Mouse (Mus musculus) kidney, embryonic 15.5 days (tissue): ENCODE measurements around the gene Angel2. TPM values are rescaled to one million over a fixed set of nuclear protein-coding genes. Genes with fewer than 3 reads are reported as not detected.

Experiments
- ATAC-seq: fragments of 200-750 bp; cut with Nextera tagmentation; replicated peaks from 2 replicates; pipeline ENCODE4 v1.8.0; 2017; ENCODE audit warnings: moderate TSS enrichment; ENCODE audit not compliant: low FRiP score
- H3K27ac ChIP-seq: fragments of 300-500 bp; sonication (generic); 2 replicates; pipeline ENCODE4 v1.5.1; 2015; ENCODE audit warnings: mild to moderate bottlenecking, inconsistent platforms
- H3K27me3 ChIP-seq: fragments of 300-500 bp; sonication (generic); 2 replicates; pipeline ENCODE4 v1.6.1; 2015; ENCODE audit warnings: inconsistent platforms
- H3K36me3 ChIP-seq: fragments of 300-500 bp; sonication (generic); 2 replicates; pipeline ENCODE4 v1.6.1; 2015; ENCODE audit warnings: inconsistent platforms
- H3K4me1 ChIP-seq: fragments of 300-500 bp; sonication (generic); 2 replicates; pipeline ENCODE4 v1.6.1; 2015; ENCODE audit warnings: inconsistent platforms
- H3K4me2 ChIP-seq: fragments of 300-500 bp; sonication (generic); 2 replicates; pipeline ENCODE4 v1.6.1; 2015; ENCODE audit warnings: moderate library complexity, mild to moderate bottlenecking, inconsistent platforms
- H3K4me3 ChIP-seq: fragments of 300-500 bp; sonication (generic); replicated peaks from 2 replicates; pipeline ENCODE4 v1.5.1; 2015; ENCODE audit warnings: mild to moderate bottlenecking, inconsistent platforms
- H3K9ac ChIP-seq: fragments of 300-500 bp; sonication (generic); 2 replicates; pipeline ENCODE4 v1.6.1; 2015; ENCODE audit warnings: mild to moderate bottlenecking, inconsistent platforms
- H3K9me3 ChIP-seq: fragments of 300-500 bp; sonication (generic); replicated peaks from 2 replicates; pipeline ENCODE4 v1.6.1; 2016; ENCODE audit warnings: inconsistent platforms
- WGBS: fragments of 180-500 bp; shearing (Covaris S2); methylation state at CpG from one replicate; pipeline ENCODE4 v1.1.7; 2015; ENCODE audit warnings: mixed read lengths; 5-methylcytosine and 5-hydroxymethylcytosine counted together
- polyA plus RNA-seq: library from polyadenylated mRNA; unstranded; fragments of >200 nt; fragmentation: Nextera tagmentation; extraction: Ambion mirVana; gene quantifications from 2 replicates; pipeline ENCODE4 v1.2.1, GENCODE M21; 2015

Angel2 gene
- polyA plus RNA-seq, 1 experiment from 2014 or later: 45.7 TPM

GRCm38 (mm10) chr1:190972612-190973192 lies 47.8 kb downstream of the Angel2 start:
- Histone ChIP-seq H3K9ac (no peak overlapping the region), H3K4me3 (no peak overlapping the region), H3K36me3 (peaks cover 66% of the 10 kb centered on the region), H3K4me1 (peaks cover 17% of the 10 kb centered on the region), H3K27ac (no peak overlapping the region), H3K9me3 (no peaks in the 10 kb centered on the region), H3K4me2 (no peak overlapping the region), H3K27me3 (no peaks in the 10 kb centered on the region)
- ATAC-seq: no peak
- 51% methylated on average over 7 of the region's 7 CpGs for WGBS

GRCm38 (mm10) chr1:190974191-190974590 lies 49.3 kb downstream of the Angel2 start:
- H3K4me3 ChIP-seq: no peak overlapping the region
- peaks cover 28% of the 10 kb centered on the region for H3K4me1 ChIP-seq
- WGBS: 85% methylated on average over 8 of the region's 8 CpGs
- H3K9ac ChIP-seq: no peak overlapping the region
- no peaks in the 10 kb centered on the region for H3K27me3 ChIP-seq
- H3K9me3 ChIP-seq: no peaks in the 10 kb centered on the region
- no peak for ATAC-seq
- peaks cover 58% of the 10 kb centered on the region for H3K36me3 ChIP-seq
- no peak overlapping the region for H3K4me2 ChIP-seq
- H3K27ac ChIP-seq: no peak overlapping the region

GRCm38 (mm10) chr1:190974833-190975232 lies 49.9 kb downstream of the Angel2 start:
- Histone ChIP-seq H3K9me3 (no peaks in the 10 kb centered on the region), H3K27me3 (no peaks in the 10 kb centered on the region), H3K4me1 (peaks cover 31% of the 10 kb centered on the region), H3K4me3 (no peak overlapping the region), H3K27ac (no peak overlapping the region), H3K9ac (no peak overlapping the region), H3K4me2 (no peak overlapping the region), H3K36me3 (peaks cover 52% of the 10 kb centered on the region)
- ATAC-seq: no peak
- 67% methylated on average over 1 of the region's 1 CpGs for WGBS

- H3K9me3 ChIP-seq: no peaks in the 10 kb centered on the region
- 27% methylated on average over 11 of the region's 11 CpGs for WGBS
- peaks cover 34% of the 10 kb centered on the region for H3K4me1 ChIP-seq
- peaks cover 30% of the 10 kb centered on the region for H3K36me3 ChIP-seq
- peaks cover 12% of the 10 kb centered on the region for H3K27me3 ChIP-seq
- H3K27ac ChIP-seq: no peak overlapping the region
- peak overlapping the region; percentile 16; the same call in 1 of the 2 replicates for H3K9ac ChIP-seq
- H3K4me2 ChIP-seq: peak overlapping the region; percentile 96
- no peak for ATAC-seq
- H3K4me3 ChIP-seq: peak overlapping the region; percentile 69
Observed at GRCm38 (mm10) chr1:190976887-190977573, 52.1 kb downstream of the Angel2 start.

- H3K27me3 ChIP-seq: peaks cover 12% of the 10 kb centered on the region
- H3K36me3 ChIP-seq: peaks cover 21% of the 10 kb centered on the region
- ATAC-seq: no peak
- H3K4me1 ChIP-seq: peaks cover 34% of the 10 kb centered on the region
- under 1% methylated on average over 22 of the region's 22 CpGs for WGBS
- peak overlapping the region; percentile 84 for H3K9ac ChIP-seq
- peak overlapping the region; percentile 96 for H3K4me2 ChIP-seq
- no peaks in the 10 kb centered on the region for H3K9me3 ChIP-seq
- H3K4me3 ChIP-seq: peak overlapping the region; percentile 69
- 0 out of 2 replicates have a peak overlapping the region, but pooled peaks have one; percentile 93 for H3K27ac ChIP-seq
Observed at GRCm38 (mm10) chr1:190978001-190978400, 53.1 kb downstream of the Angel2 start.

- Histone ChIP-seq H3K4me3 (peak overlapping the region; percentile 69), H3K9me3 (no peaks in the 10 kb centered on the region), H3K27ac (peak overlapping the region; percentile 93), H3K4me1 (peaks cover 34% of the 10 kb centered on the region), H3K4me2 (peak overlapping the region; percentile 96), H3K36me3 (peaks cover 17% of the 10 kb centered on the region), H3K9ac (peak overlapping the region; percentile 84), H3K27me3 (peaks cover 12% of the 10 kb centered on the region)
- under 1% methylated on average over 46 of the region's 46 CpGs for WGBS
- ATAC-seq: peak; percentile 78
Observed at GRCm38 (mm10) chr1:190978511-190979073, 53.7 kb downstream of the Angel2 start.

- H3K9ac ChIP-seq: peak within 1 kb of the TSS; percentile 84
- H3K27ac ChIP-seq: peak within 1 kb of the TSS; percentile 93
- H3K4me3 ChIP-seq: peak within 1 kb of the TSS; percentile 69
- H3K9me3 ChIP-seq: no peaks in the 10 kb centered on the region
- WGBS: under 1% methylated on average over 38 of the region's 38 CpGs
- peaks cover 12% of the 10 kb centered on the region for H3K36me3 ChIP-seq
- H3K4me2 ChIP-seq: peak within 1 kb of the TSS; percentile 96
- H3K27me3 ChIP-seq: peaks cover 12% of the 10 kb centered on the region
- ATAC-seq: peak; percentile 98
- peaks cover 34% of the 10 kb centered on the region for H3K4me1 ChIP-seq
Observed at GRCm38 (mm10) chr1:190979100-190979563, 54.2 kb downstream of the Angel2 start, which contains the start of gene Vash2. Vash2 (minus strand) TSS chr1:190979296.

- peaks cover 12% of the 10 kb centered on the region for H3K27me3 ChIP-seq
- no peaks in the 10 kb centered on the region for H3K9me3 ChIP-seq
- no peaks in the 10 kb centered on the region for H3K36me3 ChIP-seq
- no peak overlapping the region for H3K27ac ChIP-seq
- ATAC-seq: no peak
- H3K4me2 ChIP-seq: no peak overlapping the region
- H3K4me1 ChIP-seq: peaks cover 31% of the 10 kb centered on the region
- no peak overlapping the region for H3K4me3 ChIP-seq
- no peak overlapping the region for H3K9ac ChIP-seq
- WGBS: 100% methylated on average over 1 of the region's 1 CpGs
Observed at GRCm38 (mm10) chr1:190980470-190980869, 55.6 kb downstream of the Angel2 start.

GRCm38 (mm10) chr1:190981412-190981811 lies 56.5 kb downstream of the Angel2 start:
- Histone ChIP-seq H3K27ac (no peak overlapping the region), H3K4me3 (no peak overlapping the region), H3K4me1 (peaks cover 31% of the 10 kb centered on the region), H3K36me3 (no peaks in the 10 kb centered on the region), H3K27me3 (peaks cover 12% of the 10 kb centered on the region), H3K9ac (no peak overlapping the region), H3K9me3 (no peaks in the 10 kb centered on the region), H3K4me2 (no peak overlapping the region)
- no peak for ATAC-seq
- 89% methylated on average over 4 of the region's 4 CpGs for WGBS

- no peak for ATAC-seq
- no peak overlapping the region for H3K4me3 ChIP-seq
- H3K27ac ChIP-seq: no peak overlapping the region
- H3K4me2 ChIP-seq: no peak overlapping the region
- 84% methylated on average over 9 of the region's 9 CpGs for WGBS
- H3K27me3 ChIP-seq: peaks cover 20% of the 10 kb centered on the region; the same call in 1 of the 2 replicates
- H3K36me3 ChIP-seq: no peaks in the 10 kb centered on the region
- no peaks in the 10 kb centered on the region for H3K9me3 ChIP-seq
- H3K4me1 ChIP-seq: no peaks in the 10 kb centered on the region
- H3K9ac ChIP-seq: no peak overlapping the region
Observed at GRCm38 (mm10) chr1:190989437-190990082, 64.6 kb downstream of the Angel2 start.

GRCm38 (mm10) chr1:190995548-190995947 lies 70.6 kb downstream of the Angel2 start:
- Histone ChIP-seq H3K4me1 (peaks cover 8% of the 10 kb centered on the region; the same call in 1 of the 2 replicates), H3K9ac (no peak overlapping the region), H3K27me3 (peaks cover 20% of the 10 kb centered on the region; the same call in 1 of the 2 replicates), H3K4me2 (no peak overlapping the region), H3K27ac (no peak overlapping the region), H3K36me3 (no peaks in the 10 kb centered on the region), H3K9me3 (no peaks in the 10 kb centered on the region), H3K4me3 (no peak overlapping the region)
- peak; percentile 89 for ATAC-seq
- WGBS: 24% methylated on average over 7 of the region's 7 CpGs
